34 mouse cellular contexts compared by ENCODE assay signal in the genomic region with DNA sequence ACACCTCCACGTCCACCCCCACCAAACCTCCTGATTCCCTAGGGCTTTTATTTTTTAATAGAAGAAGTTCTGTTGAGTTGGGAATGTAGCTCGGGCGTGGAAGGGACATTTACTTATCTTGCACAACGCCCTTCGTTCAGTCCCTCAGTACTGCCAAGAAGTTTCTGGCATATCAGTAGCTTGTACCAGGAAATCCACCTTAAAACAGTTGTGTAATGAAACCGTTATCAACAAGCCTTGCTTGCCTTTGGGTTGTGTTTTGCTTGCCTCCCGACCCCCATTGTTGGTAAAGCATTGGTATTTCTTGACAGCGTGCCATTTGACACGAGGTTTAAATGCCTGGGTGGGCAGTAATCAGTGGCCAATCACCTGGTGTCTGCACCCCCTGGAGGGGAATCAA. TPM values are rescaled to one million over a fixed set of nuclear protein-coding genes. Genes with fewer than 3 reads are reported as not detected.
DNase-seq lines count a peak whose midpoint lies in the region; ATAC-seq and TF ChIP-seq lines count a peak whose summit lies in the region.
"Had no signal": no experiment of that assay in that cellular context is flagged by ENCODE, and none has a peak within 500 bp of the region (broad histone marks: within the 10 kb centered on the region; RNA-seq: fewer than 3 reads in every experiment).

No protein-coding gene starts in this region.

- no peak overlapping the region for H3K9ac ChIP-seq in MEL (ENCODE audit: control insufficient read depth, low read depth, low read length, poor library complexity, severe bottlenecking)
- no peak overlapping the region for H3K9ac ChIP-seq in liver, embryonic 11.5 days (ENCODE audit: low read depth, low read length)
- H3K9ac ChIP-seq in liver, embryonic 16.5 days (ENCODE audit: low read depth, low read length) = no peak overlapping the region
- H3K9ac ChIP-seq: heart, embryonic 15.5 days; hindbrain, embryonic 15.5 days; limb, embryonic 13.5 days; neural tube, embryonic 15.5 days had no signal

- TF ChIP-seq CTCF in MEL (IDR thresholded peaks at IDR 0.05 in 2 of 3, conservative IDR thresholded peaks at IDR 0.05 in 1 of 3; ENCODE audit: control insufficient read depth in 1 of 3, insufficient read depth in 1 of 3, low read depth in 2 of 3, low read length in 3 of 3, poor library complexity in 1 of 3, severe bottlenecking in 1 of 3) = no peak
- no peak for TF ChIP-seq CTCF in bone marrow, adult 2 months (IDR thresholded peaks at IDR 0.05; ENCODE audit: control insufficient read depth, insufficient read depth, low read length)

- 71% methylated on average over 9 of the region's 9 CpGs for WGBS in bone marrow, adult 2 months
- WGBS in liver, embryonic 11.5 days = 69% methylated on average over 9 of the region's 9 CpGs
- 44% methylated on average over 9 of the region's 9 CpGs for WGBS in liver, embryonic 16.5 days (ENCODE audit: insufficient replicate concordance)

- peaks cover 6 to 16% of the 10 kb centered on the region in 2 experiments for H3K36me3 ChIP-seq in MEL (ENCODE audit: control insufficient read depth in 1 of 2, insufficient read depth in 2 of 2, low read length in 2 of 2)
- H3K36me3 ChIP-seq in liver, embryonic 11.5 days (ENCODE audit: control insufficient read depth, insufficient read depth, low read length) = peaks cover 31% of the 10 kb centered on the region
- peaks cover 28% of the 10 kb centered on the region for H3K36me3 ChIP-seq in liver, embryonic 16.5 days (ENCODE audit: control insufficient read depth, insufficient read depth)
- H3K36me3 ChIP-seq: hindbrain, embryonic 15.5 days; neural tube, embryonic 15.5 days had no signal

- TF ChIP-seq EP300 in MEL (IDR thresholded peaks at IDR 0.05; ENCODE audit: low read depth in 1 of 2, low read length in 2 of 2) = peak; percentile 77 to 86

- H3K9me3 ChIP-seq in MEL (replicated peaks; ENCODE audit: insufficient read depth, low read length) = no peaks in the 10 kb centered on the region
- no peaks in the 10 kb centered on the region for H3K9me3 ChIP-seq in liver, embryonic 11.5 days (ENCODE audit: control insufficient read depth, low read length)
- no peaks in the 10 kb centered on the region for H3K9me3 ChIP-seq in liver, embryonic 16.5 days (replicated peaks; ENCODE audit: control insufficient read depth, low read length)
- H3K9me3 ChIP-seq: heart, embryonic 10.5 days; heart, embryonic 15.5 days; hindbrain, embryonic 15.5 days; limb, embryonic 13.5 days; neural tube, embryonic 15.5 days had no signal

- TF ChIP-seq POLR2A in MEL (IDR thresholded peaks at IDR 0.05; ENCODE audit: control insufficient read depth in 1 of 2, insufficient read depth in 1 of 2, low read depth in 1 of 2, low read length in 2 of 2, poor library complexity in 1 of 2) = no peak
- TF ChIP-seq POLR2A in bone marrow, adult 2 months (IDR thresholded peaks at IDR 0.05; ENCODE audit: borderline replicate concordance, control insufficient read depth, low read depth, low read length) = no peak

- no peak for TF ChIP-seq RAD21 in MEL (IDR thresholded peaks at IDR 0.05; ENCODE audit: low read depth, low read length)

- peak overlapping the region; percentile 43 for H3K27ac ChIP-seq in MEL (ENCODE audit: control insufficient read depth, low read depth, low read length)
- peak overlapping the region; percentile 9; the same call in 1 of the 2 replicates for H3K27ac ChIP-seq in bone marrow, adult 2 months (ENCODE audit: control insufficient read depth, insufficient read depth, low read depth, low read length, poor library complexity)
- H3K27ac ChIP-seq in liver, embryonic 11.5 days (ENCODE audit: low read depth, low read length) = peak overlapping the region; percentile 49; the same call in 1 of the 2 replicates
- H3K27ac ChIP-seq in liver, embryonic 16.5 days (ENCODE audit: low read length) = no peak overlapping the region
- H3K27ac ChIP-seq: heart, embryonic 10.5 days; heart, embryonic 15.5 days; hindbrain, embryonic 15.5 days; limb, embryonic 13.5 days; neural tube, embryonic 15.5 days had no signal

- peaks cover 6 to 8% of the 10 kb centered on the region in 2 experiments for H3K4me1 ChIP-seq in MEL (ENCODE audit: control insufficient read depth in 1 of 2, insufficient read depth in 2 of 2, low read length in 2 of 2)
- peaks cover 2% of the 10 kb centered on the region; the same call in 1 of the 2 replicates for H3K4me1 ChIP-seq in bone marrow, adult 2 months (ENCODE audit: control insufficient read depth, insufficient read depth, low read length)
- H3K4me1 ChIP-seq in liver, embryonic 11.5 days (replicated peaks; ENCODE audit: control insufficient read depth, insufficient read depth, low read length) = peaks cover 9% of the 10 kb centered on the region
- H3K4me1 ChIP-seq in liver, embryonic 16.5 days (ENCODE audit: control insufficient read depth, low read depth, low read length) = no peaks in the 10 kb centered on the region; the same call in 1 of the 2 replicates
- H3K4me1 ChIP-seq: heart, embryonic 15.5 days; hindbrain, embryonic 15.5 days; limb, embryonic 13.5 days; neural tube, embryonic 15.5 days had no signal

- peak; percentile 69 for DNase-seq in MEL (ENCODE audit: low read depth, low spot score)
- no peak for DNase-seq in liver, embryonic 11.5 days (ENCODE audit: low spot score)
- DNase-seq in adrenal gland, adult 18-20 months (ENCODE audit: low spot score in 2 of 2) = no peak
- DNase-seq in urinary bladder, postnatal 36 days (ENCODE audit: low spot score in 2 of 2) = no peak
- no peak for DNase-seq in thymus, postnatal 0 days (ENCODE audit: low spot score)
- DNase-seq: adrenal gland, adult 8-10 months; cerebellum, adult 2 months; cerebellum, postnatal 14 days; gastrocnemius, postnatal 14 days; heart, adult 11 months; heart, postnatal 4 days; kidney, adult 11 months; kidney, postnatal 14 days; lung, adult 2 months; lung, postnatal 4 days; midbrain, embryonic 14.5 days; retina, postnatal 1 day; right cerebral cortex, postnatal 25 days; spleen, adult 18-20 months; thymus, adult 18-20 months; thymus, postnatal 4 days had no signal

- no peaks in the 10 kb centered on the region for H3K27me3 ChIP-seq in MEL (ENCODE audit: control insufficient read depth in 1 of 2, insufficient read depth in 2 of 2, low read length in 2 of 2)
- no peaks in the 10 kb centered on the region for H3K27me3 ChIP-seq in liver, embryonic 11.5 days (replicated peaks; ENCODE audit: control insufficient read depth, insufficient read depth, low read length)
- no peaks in the 10 kb centered on the region for H3K27me3 ChIP-seq in liver, embryonic 16.5 days (ENCODE audit: control insufficient read depth, insufficient read depth, low read depth, low read length)
- H3K27me3 ChIP-seq: heart, embryonic 15.5 days; hindbrain, embryonic 15.5 days; limb, embryonic 13.5 days; neural tube, embryonic 15.5 days had no signal

- H3K79me2 ChIP-seq in MEL (ENCODE audit: control insufficient read depth, insufficient read depth, low read length, poor library complexity) = no peaks in the 10 kb centered on the region

- no peak overlapping the region for H3K4me3 ChIP-seq in MEL (ENCODE audit: control insufficient read depth in 1 of 2, insufficient read depth in 1 of 2, low read depth in 2 of 2, low read length in 2 of 2)
- H3K4me3 ChIP-seq in bone marrow, adult 2 months (replicated peaks; ENCODE audit: control insufficient read depth, low read depth, low read length) = no peak overlapping the region
- no peak overlapping the region for H3K4me3 ChIP-seq in liver, embryonic 11.5 days (ENCODE audit: low read depth, low read length)
- no peak overlapping the region for H3K4me3 ChIP-seq in liver, embryonic 16.5 days (ENCODE audit: low read depth, low read length)
- H3K4me3 ChIP-seq: erythroblast, embryonic 14.5 days; heart, embryonic 10.5 days; heart, embryonic 15.5 days; hindbrain, embryonic 15.5 days; limb, embryonic 13.5 days; neural tube, embryonic 15.5 days had no signal

- peak overlapping the region; percentile 44 for H3K4me2 ChIP-seq in liver, embryonic 11.5 days
- no peak overlapping the region for H3K4me2 ChIP-seq in liver, embryonic 16.5 days (ENCODE audit: low read depth, low read length)
- H3K4me2 ChIP-seq: heart, embryonic 15.5 days; hindbrain, embryonic 15.5 days; limb, embryonic 13.5 days; neural tube, embryonic 15.5 days had no signal

- ATAC-seq in liver, embryonic 11.5 days (replicated peaks; ENCODE audit: low FRiP score) = peak; percentile 85
- ATAC-seq in liver, embryonic 16.5 days (ENCODE audit: low read depth) = 0 out of 2 replicates have a peak, but pooled peaks have one; percentile 51
- ATAC-seq in granulocyte monocyte progenitor cell, adult 5-6 weeks (replicated peaks; ENCODE audit: poor library complexity, severe bottlenecking) = no peak
- ATAC-seq: activated CD4-positive, CD25-positive, alpha-beta regulatory T cell, adult 4 months; CD4-positive, CD25-positive, alpha-beta regulatory T cell, adult 4 months; forebrain, embryonic 16.5 days; inflammation-experienced regulatory T-cells, adult 6 months had no signal

TF ChIP-seq in MEL, 35 proteins besides CTCF, POLR2A, EP300 and RAD21 (continues in another document):
- TF ChIP-seq GABPA (IDR thresholded peaks at IDR 0.05; ENCODE audit: low read depth, low read length) = no peak
- no peak for TF ChIP-seq TBP (IDR thresholded peaks at IDR 0.05; ENCODE audit: low read depth, low read length)
- peak; percentile 81 for TF ChIP-seq MYB (IDR thresholded peaks at IDR 0.05; ENCODE audit: low read depth, low read length)
- peak; percentile 25; the same call in 1 of the 2 replicates for TF ChIP-seq ELF1 (IDR thresholded peaks at IDR 0.05; ENCODE audit: low read depth, low read length)
- peak; percentile 80 for TF ChIP-seq MXI1 (IDR thresholded peaks at IDR 0.05; ENCODE audit: low read depth, low read length)
- TF ChIP-seq MAX (IDR thresholded peaks at IDR 0.05; ENCODE audit: low read length) = peak; percentile 47; the same call in 1 of the 2 replicates
- peak; percentile 83 for TF ChIP-seq SIN3A (IDR thresholded peaks at IDR 0.05; ENCODE audit: low read length)
- TF ChIP-seq MAFK (IDR thresholded peaks at IDR 0.05; ENCODE audit: borderline replicate concordance, low read depth, low read length) = no peak
- TF ChIP-seq GATA1 (IDR thresholded peaks at IDR 0.05; ENCODE audit: low read depth, low read length) = peak; percentile 76

RNA-seq across cellular contexts. Expression of gene Cit, which starts 39.4 kb away (rescaled TPM):
- total RNA-seq in MEL (2012; rRNA removed) = 21.5 and 24.3 TPM in 2 replicates
- polyA plus RNA-seq in MEL (2012; ENCODE audit: insufficient read depth in 1 of 2, insufficient read length in 2 of 2, low read depth in 1 of 2, low replicate concordance in 2 of 2, missing spikeins in 1 of 2) = 10 to 100 TPM; 24.1 to 32.9 TPM
- polyA plus RNA-seq in bone marrow, adult 2 months (2011; ENCODE audit: insufficient read depth, insufficient read length, low replicate concordance, missing spikeins) = 41.5 and 76.2 TPM in 2 replicates
- polyA plus RNA-seq in liver, embryonic 11.5 days (2014; fragmentation: Nextera tagmentation; extraction: Ambion mirVana) = 55.1 and 58.4 TPM in 2 replicates
- polyA plus RNA-seq in liver, embryonic 16.5 days (2015; fragmentation: Nextera tagmentation; extraction: Ambion mirVana) = 32.7 and 34.1 TPM in 2 replicates
- 1 to 10 TPM; 2.7 to 3.3 TPM for total RNA-seq in adrenal gland, adult 18-20 months (2021)
- 16.4 and 19.9 TPM in 2 replicates for polyA plus RNA-seq in thymus, postnatal 0 days (2015; fragmentation: Nextera tagmentation; extraction: Ambion mirVana)
- 31.8 and 36.3 TPM in 2 replicates for total RNA-seq in granulocyte monocyte progenitor cell, adult 5-6 weeks (2014; fragmentation: Nextera tagmentation)
- total RNA-seq in granulocyte monocyte progenitor cell, adult 5-6 weeks (2017) = 26.5 and 32.9 TPM in 2 replicates
